ENCODE assay signal across 12 mouse cellular contexts in the genomic region with DNA sequence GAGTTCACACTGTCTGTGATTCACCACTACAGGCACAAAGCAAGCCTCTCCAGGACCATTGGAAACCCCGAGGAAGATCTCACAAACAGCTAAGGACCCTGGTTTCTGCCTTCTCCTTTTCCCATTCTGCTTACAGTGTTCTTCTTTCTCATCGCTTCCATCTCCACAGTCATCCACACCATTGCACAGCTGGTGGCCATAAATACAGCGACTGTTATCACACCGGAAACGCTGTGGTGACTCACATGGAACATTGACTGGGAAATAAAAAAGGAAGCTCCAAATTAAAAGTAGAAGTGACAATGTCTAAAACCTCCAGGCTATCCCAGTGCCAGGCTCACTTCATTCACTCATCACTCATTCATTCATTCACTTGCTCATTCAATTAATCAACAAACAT.
"Had no signal": no experiment of that assay in that cellular context is flagged by ENCODE, and none has a peak within 500 bp of the region (broad histone marks: within the 10 kb centered on the region; RNA-seq: fewer than 3 reads in every experiment).

No protein-coding gene starts in this region.

- H3K27ac ChIP-seq: limb, embryonic 13.5 days; liver, embryonic 14.5 days; neural tube, embryonic 13.5 days had no signal

- H3K4me1 ChIP-seq: limb, embryonic 13.5 days; neural tube, embryonic 13.5 days had no signal

- H3K9ac ChIP-seq: limb, embryonic 13.5 days; liver, embryonic 14.5 days; neural tube, embryonic 13.5 days had no signal

- H3K27me3 ChIP-seq: limb, embryonic 13.5 days; neural tube, embryonic 13.5 days had no signal

- ATAC-seq: intestine, embryonic 16.5 days had no signal

- DNase-seq: kidney, adult 8-10 months; left cerebral cortex, postnatal 4 days; lung, adult 18-20 months; midbrain, embryonic 14.5 days; retina, postnatal 1 day; spleen, adult 18-20 months; thymus, adult 18-20 months; thymus, postnatal 25 days had no signal

- H3K36me3 ChIP-seq: limb, embryonic 13.5 days; neural tube, embryonic 13.5 days had no signal

- H3K9me3 ChIP-seq: limb, embryonic 13.5 days; neural tube, embryonic 13.5 days had no signal

- H3K4me2 ChIP-seq: limb, embryonic 13.5 days; neural tube, embryonic 13.5 days had no signal

- H3K4me3 ChIP-seq: limb, embryonic 13.5 days; neural tube, embryonic 13.5 days had no signal
